8 mouse cellular contexts compared by ENCODE assay signal in the genomic region with DNA sequence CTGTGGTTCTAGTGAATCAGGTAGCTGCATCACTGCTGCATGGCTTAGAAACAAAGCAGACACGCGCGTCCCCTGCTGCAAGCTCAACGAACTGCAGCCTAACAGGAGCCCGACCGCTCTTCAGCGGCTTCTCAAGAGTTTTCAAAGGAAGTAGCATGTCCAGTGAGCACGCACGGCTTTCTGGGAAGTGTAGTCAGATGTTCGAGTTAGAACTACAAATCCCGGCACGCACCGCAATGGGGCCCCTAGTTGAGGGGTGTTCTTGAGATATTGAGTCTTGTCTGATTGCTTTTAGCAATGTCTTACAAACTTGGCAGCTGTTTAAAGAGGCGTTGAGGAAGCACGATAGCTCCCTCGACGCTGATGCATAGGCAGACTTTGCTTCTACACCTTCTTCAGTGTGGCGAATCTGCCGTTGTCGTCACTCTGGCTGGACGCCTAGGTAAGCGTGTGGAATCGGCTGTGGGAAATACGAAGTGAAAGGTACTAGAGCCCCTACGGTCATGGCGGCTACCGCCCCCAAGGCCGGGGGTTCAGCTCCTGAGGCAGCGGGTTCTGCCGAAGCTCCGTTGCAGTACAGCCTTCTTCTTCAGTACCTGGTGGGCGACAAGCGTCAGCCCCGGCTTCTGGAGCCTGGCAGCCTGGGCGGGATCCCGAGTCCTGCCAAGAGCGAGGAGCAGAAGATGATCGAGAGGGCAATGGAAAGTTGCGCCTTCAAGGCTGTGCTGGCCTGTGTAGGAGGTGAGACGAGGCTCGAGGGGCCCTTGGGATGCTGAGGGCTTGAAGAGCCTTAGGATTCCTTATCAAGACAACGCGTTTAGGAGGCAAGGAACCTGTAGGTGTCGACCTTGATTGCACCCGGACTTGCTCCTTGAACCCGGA. TPM values are rescaled to one million over a fixed set of nuclear protein-coding genes. Genes with fewer than 3 reads are reported as not detected.
DNase-seq lines count a peak whose midpoint lies in the region; ATAC-seq lines count a peak whose summit lies in the region.

Gene Timm22 (plus strand): TSS at position 251 of the 882 bp plus-strand sequence.

- no peaks in the 10 kb centered on the region for H3K27me3 ChIP-seq in hindbrain, embryonic 15.5 days

- ATAC-seq in hindbrain, embryonic 15.5 days (ENCODE audit: low FRiP score, low read depth): peak; percentile 97

- H3K4me1 ChIP-seq in hindbrain, embryonic 15.5 days (replicated peaks): peaks cover 17% of the 10 kb centered on the region

- peak; percentile 97 for DNase-seq in T-cell, adult 2 months (ENCODE audit: low spot score)
- DNase-seq in cerebellum, postnatal 36 days: peak; percentile 99 to 100
- DNase-seq in frontal cortex, postnatal 36 days (ENCODE audit: low spot score in 2 of 2): peak; percentile 99
- DNase-seq in left cerebral cortex, adult 11 months (ENCODE audit: low spot score): peak; percentile 96
- DNase-seq in lung, postnatal 4 days: peak; percentile 96 to 98
- peak; percentile 97 for DNase-seq in retina, postnatal 7 days (ENCODE audit: low read depth, low spot score)
- peak; percentile 86 for DNase-seq in urinary bladder, adult 2 months (ENCODE audit: low spot score)

- 0 out of 2 replicates have a peak, but pooled peaks cover 4% of the 10 kb centered on the region for H3K36me3 ChIP-seq in hindbrain, embryonic 15.5 days

- no peaks in the 10 kb centered on the region for H3K9me3 ChIP-seq in hindbrain, embryonic 15.5 days

- H3K27ac ChIP-seq in hindbrain, embryonic 15.5 days (replicated peaks): peak within 1 kb of the TSS; percentile 89

- peak within 1 kb of the TSS; percentile 90 for H3K9ac ChIP-seq in hindbrain, embryonic 15.5 days

- H3K4me2 ChIP-seq in hindbrain, embryonic 15.5 days: peak within 1 kb of the TSS; percentile 68

- H3K4me3 ChIP-seq in hindbrain, embryonic 15.5 days: peak within 1 kb of the TSS; percentile 79

- under 1% methylated on average over 46 of the region's 46 CpGs for WGBS in hindbrain, embryonic 15.5 days

RNA-seq across cellular contexts. Expression of gene Timm22, which starts in this region (rescaled TPM):
- polyA plus RNA-seq in hindbrain, embryonic 15.5 days (2015; fragmentation: Nextera tagmentation; extraction: Ambion mirVana): 91.9 and 103 TPM in 2 replicates
- polyA plus RNA-seq in urinary bladder, adult 2 months (2012; rRNA removed): 19.6 and 21.5 TPM in 2 replicates

Comparison
In these comparisons a context has a peak if more than half of its experiments do, and no peak if none do; other contexts are left out.
1. Peak in every context shown above with its lines: DNase-seq, ATAC-seq, H3K4me3 ChIP-seq and H3K27ac ChIP-seq.